Mouse (Mus musculus): Measurements from ENCODE around the gene 4930438A08Rik.
"Not testable (repeated sequence)": the region's sequence is repeated elsewhere in the genome, so short reads cannot be mapped to it uniquely, and the experiment has no call there.

Gene 4930438A08Rik

DNA sequence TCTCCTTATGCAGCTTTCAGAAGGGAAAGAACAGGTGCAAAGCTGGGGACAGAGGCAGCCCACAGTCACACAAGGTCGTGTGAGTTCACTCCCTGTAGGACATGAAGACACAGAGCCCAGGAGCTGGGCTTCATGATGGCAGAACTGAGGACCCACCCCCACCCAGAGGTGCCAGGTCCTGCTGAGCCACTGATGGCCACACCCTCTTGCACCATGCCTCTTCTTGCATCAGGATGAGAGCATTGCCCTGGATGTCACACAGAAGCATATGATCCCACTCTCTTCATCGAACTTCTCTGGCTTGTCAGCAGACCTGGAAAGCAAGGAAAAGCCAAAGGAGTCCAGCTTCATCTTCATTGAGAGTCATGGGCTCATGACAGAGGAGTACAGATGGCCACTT, at the start of gene 4930438A08Rik:
Gene 4930438A08Rik (plus strand): TSS at position 228 of the 400 bp plus-strand sequence.
- DNase-seq, result no peak

GRCm38 (mm10) chr11:58224872-58225271, 49.7 kb upstream of the 4930438A08Rik start:
- DNase-seq, result not testable (repeated sequence)

GRCm38 (mm10) chr11:58225655-58226054, 48.9 kb upstream of the 4930438A08Rik start:
- DNase-seq, result peak; percentile 59 to 68

DNA sequence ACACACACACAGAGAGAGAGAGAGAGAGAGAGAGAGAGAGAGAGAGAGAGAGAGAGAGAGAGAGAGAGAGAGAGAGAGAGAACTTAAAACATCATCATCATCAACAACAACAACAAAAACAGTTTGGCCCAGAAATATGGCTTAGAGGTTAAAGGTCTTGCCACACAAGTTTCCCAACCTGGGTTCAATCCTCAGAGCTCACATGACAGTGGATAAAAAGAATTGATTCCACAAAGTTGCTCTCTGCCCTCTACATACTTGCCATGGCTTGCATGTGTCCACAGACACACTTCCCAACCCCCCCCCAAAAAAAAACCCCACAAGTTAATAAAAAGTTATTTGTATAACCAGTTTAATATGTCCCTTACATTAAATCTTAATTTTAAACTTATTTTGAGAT, 48.2 kb upstream of the 4930438A08Rik start:
- DNase-seq, result no peak

DNA sequence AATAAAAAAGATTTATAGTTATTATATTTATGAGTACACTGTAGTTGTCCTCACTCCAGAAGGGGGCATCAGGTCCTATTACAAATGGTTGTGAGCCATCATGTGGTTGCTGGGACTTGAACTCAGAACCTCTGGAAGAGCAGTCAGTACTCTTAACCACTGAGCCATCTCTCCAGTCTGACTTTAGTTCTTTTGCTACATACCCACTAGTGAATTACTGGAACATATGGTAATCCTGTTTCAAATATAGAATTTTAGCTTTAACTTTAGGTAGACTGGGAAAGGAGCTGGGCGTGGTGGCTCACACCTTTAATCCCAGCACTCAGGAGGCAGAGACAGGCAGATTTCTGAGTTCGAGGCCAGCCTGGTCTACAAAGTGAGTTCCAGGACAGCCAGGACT, 46.6 kb upstream of the 4930438A08Rik start:
- DNase-seq, result not testable (repeated sequence)

GRCm38 (mm10) chr11:58230396-58230910, 44.1 kb upstream of the 4930438A08Rik start:
- DNase-seq, result no peak

DNA sequence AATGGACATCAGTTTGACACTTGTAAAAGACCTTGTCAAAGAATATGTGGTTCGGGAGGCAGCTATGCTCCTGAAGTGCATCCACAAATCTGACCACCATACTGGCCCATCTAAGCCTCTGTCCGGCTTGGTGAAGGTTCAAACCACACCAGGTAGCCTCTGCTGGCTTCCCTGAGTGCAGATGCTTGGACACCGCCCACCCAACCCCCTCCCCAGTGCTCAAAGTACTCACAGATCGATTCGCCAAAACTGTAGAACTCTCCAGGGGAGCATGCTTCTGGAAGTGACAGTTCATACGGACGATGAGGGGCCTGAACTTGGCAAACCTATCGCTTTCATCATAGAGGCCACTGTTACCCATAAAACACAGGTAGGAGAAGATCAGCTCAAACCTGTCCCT, 43.4 kb upstream of the 4930438A08Rik start:
- no peak for DNase-seq

DNA sequence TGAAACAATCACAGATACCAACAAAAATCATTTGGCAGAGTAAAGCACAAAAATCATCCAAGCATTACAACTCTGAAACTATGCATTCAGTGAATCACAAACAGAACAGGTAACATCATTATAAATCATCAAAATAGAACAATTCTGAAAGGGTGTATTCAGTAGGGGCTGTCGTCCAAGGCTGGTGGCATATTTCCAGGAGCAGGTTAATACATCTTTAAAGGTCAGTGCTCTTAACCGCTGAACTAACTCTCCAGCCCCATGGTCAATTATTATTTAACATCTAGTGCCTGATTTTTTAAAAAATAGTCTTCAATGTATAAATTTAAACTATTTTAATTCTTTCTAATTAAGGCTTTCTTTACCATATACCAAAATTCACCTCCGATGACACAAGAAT, 40.0 kb upstream of the 4930438A08Rik start:
- DNase-seq, result not testable (repeated sequence)

DNA sequence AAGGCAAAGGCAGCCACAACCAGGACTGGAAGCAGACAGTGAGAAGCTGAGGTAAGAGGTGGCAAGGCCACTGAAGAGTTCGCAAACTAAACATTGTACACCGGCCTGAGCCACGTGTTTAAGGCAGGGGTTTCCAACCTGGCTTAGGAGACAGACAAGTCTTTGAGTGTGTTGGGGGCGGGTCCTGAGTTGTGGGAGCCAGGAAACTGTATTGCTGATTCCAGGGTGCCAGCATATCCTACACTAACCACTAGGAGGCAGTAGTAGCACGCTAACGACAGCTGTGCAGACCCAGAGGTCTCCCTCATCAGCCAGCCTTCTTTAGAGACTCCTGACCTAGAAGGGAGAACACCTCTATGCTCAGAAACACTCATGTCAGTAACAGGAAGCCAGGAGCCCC, 39.4 kb upstream of the 4930438A08Rik start:
- DNase-seq, result no peak

- no peak for DNase-seq
These were observed 35.5 kb upstream of the 4930438A08Rik start for GRCm38 (mm10) chr11:58238840-58239791.

DNA sequence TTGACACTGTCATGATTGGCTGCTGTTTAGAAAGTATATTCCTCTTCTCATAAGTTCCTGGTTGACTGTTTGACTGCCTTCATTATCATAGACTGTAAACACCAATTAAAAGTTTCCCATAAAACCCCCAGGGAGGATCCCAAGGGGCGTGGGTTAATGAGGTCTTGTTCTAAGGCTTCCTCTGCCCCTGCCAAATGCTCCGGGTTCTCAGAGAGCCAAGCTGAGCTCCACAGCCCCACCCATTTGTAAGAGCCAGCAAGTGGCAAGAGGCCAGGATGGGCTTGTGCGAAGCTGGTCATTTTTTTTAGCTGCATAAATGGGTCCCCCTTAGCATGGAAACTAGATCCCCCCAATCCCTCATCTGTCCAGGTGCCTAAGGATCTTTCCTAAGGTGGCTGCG, 27.3 kb upstream of the 4930438A08Rik start:
- no peak for DNase-seq

- no peak for DNase-seq
These were observed 25.2 kb upstream of the 4930438A08Rik start for GRCm38 (mm10) chr11:58249203-58249981.

- no peak for DNase-seq
These were observed 24.0 kb upstream of the 4930438A08Rik start for GRCm38 (mm10) chr11:58250550-58250949.

DNA sequence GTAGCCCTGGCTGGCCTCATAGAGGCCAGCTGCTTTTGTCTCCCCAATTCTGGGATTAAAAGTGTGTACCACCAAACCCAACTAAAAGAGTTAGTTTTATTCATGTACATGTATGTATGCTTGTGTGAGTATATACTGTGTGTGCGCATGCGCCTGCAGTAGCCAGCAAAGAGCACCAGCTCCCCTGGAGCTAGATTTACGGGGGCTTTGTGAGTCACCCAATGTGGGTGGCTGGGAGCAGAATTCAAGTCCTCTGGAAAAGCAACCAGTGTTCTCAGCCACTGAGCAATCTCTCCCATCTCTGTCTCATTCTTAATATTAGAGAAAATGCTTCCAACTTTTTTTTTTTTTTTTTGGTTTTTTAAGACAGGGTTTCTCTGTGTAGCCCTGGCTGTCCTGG, 20.2 kb upstream of the 4930438A08Rik start:
- no peak for DNase-seq

DNA sequence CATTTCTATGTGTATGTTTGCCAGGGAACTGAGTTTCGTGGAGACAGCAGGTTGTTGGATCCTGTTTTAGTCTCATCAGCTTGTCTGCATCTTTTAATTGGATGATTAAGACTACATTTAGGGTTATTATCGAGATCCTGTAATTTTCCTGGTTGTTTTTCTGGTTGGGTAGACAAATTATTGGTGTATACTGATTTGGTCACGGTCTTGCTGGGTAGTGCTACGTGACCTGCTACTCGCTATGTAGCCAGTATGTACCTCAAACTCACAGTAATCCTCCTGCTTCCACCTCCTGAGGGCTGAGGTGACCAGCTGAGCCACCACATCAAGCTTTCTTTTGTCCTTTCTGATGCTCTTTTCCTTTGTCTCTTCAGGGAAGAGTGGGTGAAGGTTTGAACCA, 16.8 kb upstream of the 4930438A08Rik start:
- no peak for DNase-seq

DNA sequence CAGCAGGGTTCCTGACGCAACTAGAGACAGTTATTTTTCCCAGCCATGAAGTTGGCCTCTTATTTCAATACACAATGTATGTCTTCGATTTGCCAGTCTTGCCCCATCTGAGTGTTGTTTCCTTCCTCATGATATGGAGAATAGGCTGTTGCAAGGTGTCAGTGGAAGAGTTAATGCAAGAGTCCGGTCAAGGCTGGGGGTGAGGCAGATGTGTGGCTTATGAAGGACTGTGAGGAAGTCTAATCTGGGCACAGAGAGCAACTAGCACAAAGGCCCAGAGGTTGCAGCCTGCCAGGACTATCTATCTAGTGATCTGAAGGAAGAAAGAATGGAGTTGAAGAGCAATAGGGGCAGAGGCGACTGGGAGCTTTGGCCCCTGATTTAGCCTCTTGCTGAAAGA, 14.4 kb upstream of the 4930438A08Rik start:
- DNase-seq, result no peak

DNA sequence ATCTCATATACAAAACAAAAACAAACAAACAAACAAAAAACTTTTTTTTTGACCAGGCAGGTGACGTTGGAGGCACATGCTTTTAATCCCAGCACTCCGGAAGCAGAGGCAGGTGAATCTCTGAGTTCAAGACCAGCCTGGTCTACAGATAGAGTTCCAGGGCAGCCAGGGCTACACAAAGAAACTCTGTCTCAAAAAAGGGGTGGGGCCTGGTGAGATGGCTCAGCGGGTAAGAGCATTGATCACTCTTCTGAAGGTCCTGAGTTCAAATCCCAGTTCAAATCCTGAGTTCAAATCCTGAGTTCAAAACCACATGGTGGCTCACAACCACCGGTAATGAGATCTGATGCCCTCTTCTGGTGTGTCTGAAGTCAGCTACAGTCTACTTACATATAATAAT, 12.8 kb upstream of the 4930438A08Rik start:
- DNase-seq, result no peak

- DNase-seq, result no peak
These were observed 12.3 kb upstream of the 4930438A08Rik start for GRCm38 (mm10) chr11:58262336-58262735.

DNA sequence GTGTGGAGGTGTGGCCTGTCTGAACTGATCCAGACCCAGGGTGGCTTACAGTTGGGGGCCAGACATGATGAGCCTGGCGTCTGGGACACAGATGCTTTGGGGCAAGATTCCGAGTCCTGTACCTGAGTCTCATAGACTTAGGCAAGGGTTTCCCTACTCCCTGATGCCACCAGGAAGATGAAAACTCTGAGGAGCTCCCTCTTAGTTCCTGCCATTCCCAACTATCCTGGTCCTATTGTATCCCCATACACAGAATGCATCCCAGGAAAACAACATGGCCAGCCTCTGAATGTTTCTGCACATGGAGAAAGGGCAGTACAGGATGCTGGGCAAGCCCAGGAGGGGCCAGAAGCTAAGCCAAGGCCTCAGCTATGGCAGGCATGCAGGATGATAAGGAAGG, 11.1 kb upstream of the 4930438A08Rik start:
- DNase-seq, result no peak

DNA sequence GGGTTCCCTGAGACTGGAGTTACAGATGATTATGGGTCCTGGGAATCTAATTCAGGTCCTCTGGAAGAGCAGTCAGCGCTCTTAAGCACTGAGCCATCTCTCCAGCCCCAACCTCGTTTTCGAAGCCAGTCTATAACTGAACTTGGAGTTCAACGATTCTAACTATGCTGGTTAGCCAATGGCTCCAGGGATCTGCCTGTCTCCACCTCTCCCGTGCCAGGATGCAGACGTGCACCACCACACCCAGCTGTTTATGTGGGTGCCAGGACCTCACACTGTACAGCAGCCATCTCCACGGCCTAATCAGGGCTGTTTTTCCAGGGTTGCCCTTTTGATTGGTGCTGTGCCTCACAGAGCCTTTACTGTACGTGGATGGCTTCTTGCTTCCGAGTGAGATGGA, 10.1 kb upstream of the 4930438A08Rik start:
- no peak for DNase-seq

DNA sequence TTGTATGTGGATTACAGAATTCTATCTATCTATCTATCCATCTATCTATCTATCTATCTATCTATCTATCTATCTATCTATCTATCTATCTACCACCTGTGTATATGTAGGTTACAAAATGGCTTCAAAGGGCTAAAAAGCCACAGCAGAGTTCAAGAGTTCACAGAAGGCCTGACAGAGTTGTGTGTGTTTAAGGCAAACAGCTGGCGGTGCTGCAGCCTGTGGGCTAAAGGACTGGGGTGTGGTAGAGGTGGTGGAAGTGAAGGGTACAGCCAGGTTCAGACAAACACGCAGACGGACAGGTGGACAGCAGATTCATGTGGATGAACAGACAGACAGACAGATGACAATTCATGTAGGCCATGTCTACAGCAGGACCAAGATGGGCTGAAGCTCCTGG, 6.3 kb upstream of the 4930438A08Rik start:
- no peak for DNase-seq

GRCm38 (mm10) chr11:58275756-58276155, 1.2 kb downstream of the 4930438A08Rik start:
- no peak for DNase-seq

DNA sequence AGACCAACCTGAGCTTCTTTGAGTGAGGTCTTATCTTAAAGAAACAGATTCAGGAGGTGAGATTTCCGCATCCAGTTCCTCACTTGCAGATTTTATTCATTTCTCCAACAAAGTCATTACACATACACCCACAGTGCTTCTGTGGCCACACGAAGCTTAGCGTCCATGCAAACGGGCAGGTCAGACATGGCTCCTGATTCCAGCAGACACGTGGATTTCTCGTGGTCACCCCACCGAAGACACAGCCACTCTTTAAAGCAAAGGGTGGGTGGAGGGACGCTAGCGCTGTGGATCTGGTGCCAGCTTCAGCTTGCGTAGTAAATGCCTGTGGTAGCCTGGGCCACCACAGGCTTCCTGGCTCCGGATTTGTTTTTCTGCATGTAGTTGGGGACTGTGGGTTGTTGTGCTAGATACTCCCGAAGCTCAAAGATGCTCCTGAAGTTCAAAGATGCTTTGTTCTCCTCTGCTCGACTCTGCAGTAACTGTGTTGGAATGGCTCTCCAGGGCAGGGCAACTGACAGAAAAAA, 7.4 kb downstream of the 4930438A08Rik start:
- DNase-seq, result no peak

All from cerebellum, postnatal 36 days (tissue).